Mouse (Mus musculus): ENCODE data around the gene Fryl.
"Not testable (repeated sequence)": the region's sequence is repeated elsewhere in the genome, so short reads cannot be mapped to it uniquely, and the experiment has no call there.

The Fryl gene

DNA sequence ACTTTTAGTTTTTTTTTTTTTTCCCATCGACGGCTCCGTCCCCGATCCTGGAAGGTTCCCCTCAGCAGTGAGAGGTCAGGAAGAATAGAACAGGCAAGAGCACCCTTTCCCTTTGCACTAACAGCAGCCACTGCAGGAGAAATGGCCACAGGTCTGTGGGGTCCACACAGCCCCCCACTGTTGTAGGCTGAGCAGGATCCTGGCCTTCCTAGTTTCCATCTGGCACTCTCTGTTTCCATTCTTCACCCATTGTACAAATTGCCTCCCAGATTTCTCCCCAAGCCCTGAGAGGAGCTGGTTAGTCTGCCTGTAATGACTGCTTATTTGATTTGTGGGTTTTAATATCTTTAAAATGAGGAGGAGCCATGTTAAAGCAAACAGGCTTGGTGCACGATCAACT lies 252.4 kb downstream of the Fryl start:
- DNase-seq, result no peak

DNA sequence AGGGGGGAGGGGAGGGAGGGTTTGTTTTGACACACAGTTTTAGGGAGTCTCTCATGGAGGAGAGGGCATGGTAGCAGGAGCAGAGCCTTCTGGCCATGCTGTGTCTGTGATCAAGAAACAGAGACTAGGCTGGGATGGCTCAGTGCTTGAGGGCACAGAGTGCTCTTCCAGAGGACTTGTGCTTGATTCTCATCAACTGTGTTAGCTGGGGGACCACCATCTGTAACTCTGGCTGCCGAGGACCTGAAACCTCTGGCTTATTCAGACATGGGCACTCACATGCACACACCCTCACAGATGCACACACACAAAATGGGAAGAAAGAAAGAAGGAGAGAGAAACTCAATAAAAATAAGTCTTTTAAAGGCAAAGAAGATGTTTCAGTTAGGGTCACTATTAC lies 257.9 kb downstream of the Fryl start:
- DNase-seq, result not testable (repeated sequence)

DNA sequence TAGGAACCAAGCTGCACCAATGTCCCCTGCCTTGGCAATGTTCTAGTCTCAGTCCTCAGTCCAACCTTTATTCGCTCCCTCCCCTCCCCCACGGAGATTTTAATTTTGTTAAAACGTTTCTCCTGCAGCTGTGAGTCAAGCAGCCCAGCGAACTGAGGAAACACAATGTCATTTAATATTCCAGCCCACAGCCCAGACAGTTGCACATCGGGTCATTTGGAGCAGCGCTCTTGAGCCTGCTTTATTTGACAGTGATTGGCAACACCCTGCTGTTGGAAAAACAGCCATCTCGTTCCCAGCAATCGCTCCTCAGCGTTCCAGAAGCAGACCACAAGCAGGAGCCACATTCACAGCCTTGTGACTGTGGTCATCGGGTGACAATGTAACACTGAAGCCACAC lies 261.0 kb downstream of the Fryl start:
- DNase-seq, result no peak

DNA sequence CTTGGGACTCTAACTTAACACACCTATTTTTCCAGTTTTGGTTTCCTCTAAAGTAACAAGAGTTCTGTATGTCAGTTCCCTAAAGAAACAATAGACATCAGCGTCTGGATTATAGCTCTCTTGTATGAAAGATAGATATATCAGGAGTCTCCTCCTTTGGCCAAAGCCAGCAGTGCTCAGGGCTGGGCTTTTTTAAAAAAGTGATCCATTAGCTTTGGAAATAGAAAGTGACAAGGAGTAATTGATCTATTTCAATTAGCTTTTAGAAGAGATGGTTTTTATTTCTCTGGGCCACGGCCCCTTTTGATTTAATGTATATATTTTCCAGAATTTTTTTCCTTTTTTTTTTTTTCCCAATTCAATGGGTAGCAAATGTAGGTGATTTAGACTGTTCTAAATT lies 261.5 kb downstream of the Fryl start:
- no peak for DNase-seq

DNA sequence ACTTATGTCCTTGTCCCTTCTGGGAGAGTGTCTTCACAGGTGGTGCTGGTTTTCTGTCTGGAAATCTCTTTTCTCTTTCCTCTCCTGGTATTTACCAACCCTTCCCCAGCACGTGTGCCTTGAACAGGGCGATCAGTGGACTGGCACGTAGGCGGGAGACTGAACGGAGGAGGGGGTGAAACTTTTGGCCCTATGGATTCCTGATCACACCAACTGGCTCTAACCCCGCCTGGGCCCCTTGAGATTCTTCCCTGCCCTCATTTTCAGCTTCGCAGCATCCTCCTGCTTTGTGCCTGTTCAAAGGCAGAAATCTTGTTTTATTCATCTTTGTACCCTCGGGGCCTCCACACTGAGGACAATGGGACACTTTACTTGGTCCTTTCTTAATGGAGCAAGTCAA lies 262.0 kb downstream of the Fryl start:
- DNase-seq, result no peak

DNA sequence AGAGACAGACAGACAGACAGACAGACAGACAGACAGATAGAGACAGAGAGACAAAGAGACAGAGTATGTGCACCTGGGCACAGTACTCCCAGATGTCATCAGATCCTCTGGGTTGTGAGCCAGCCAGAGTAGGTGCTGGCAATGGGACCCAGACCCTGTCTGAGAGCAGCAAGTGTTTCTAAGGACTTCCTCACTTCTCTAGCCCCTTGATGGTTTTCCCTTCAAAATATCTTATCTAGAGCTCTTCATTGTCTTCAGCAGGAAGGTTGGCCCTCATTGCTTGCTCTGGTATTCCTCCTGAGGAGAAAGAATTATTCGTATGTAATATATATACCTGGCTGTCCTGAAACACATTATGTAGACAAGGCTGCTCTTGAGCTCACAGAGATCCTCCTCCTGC lies 263.9 kb downstream of the Fryl start:
- DNase-seq, result no peak

DNA sequence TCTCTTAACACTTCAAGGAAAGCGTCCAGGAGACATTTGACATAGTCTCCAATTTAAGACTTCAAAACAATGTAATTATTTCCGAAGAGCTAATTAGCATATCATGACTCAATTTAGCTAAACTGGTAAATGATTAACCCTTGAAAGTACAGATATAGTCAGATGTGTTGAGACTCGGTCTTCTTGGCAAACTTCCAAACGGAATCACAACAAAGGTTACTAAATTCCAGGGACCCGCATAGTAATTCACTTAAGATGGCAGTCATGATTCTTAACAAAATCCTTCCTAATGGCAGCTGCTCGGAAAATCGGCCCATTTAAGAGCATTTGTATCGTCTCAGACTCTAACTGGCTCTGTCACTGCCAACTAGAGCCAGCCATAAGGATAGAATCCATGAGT lies 266.7 kb downstream of the Fryl start:
- no peak for DNase-seq

DNA sequence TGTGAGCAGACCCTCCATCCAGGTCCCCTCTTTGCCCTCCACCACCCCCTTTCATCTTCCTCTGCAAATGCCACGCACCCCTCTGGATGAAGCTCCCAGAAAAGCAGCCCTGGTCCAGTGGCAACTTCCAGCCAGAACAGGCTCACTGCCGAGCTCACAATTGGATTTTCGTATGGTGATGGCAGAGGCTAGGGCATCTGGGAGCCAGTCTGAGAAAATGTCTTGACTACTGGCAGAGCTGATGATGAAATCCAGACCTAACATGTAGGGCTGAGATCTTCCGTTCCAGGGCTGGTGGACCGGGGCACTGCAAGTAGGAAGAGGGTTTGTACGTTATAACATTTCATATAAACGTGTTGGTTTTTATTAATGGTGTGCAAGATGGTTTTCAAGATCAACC lies 268.6 kb downstream of the Fryl start:
- DNase-seq, result no peak

DNA sequence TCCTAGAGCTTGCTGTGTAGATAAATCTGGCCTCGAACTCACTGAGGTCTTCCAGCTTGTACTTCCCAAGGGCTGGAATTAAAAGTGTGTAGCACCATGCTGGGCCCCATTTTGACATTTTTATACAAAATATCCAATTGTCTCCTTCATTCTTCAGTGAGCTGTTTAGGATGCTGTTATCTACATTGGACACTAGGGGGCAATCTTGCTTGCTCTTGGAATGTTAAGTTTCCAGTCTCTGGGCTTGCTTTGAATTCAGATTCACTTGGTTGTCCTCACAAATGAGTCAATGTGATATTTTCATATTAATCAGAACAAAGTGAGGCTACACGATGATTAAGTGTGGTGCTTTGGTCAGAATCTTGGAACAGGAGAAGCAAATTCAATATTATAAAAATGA lies 272.3 kb downstream of the Fryl start:
- DNase-seq, result no peak

DNA sequence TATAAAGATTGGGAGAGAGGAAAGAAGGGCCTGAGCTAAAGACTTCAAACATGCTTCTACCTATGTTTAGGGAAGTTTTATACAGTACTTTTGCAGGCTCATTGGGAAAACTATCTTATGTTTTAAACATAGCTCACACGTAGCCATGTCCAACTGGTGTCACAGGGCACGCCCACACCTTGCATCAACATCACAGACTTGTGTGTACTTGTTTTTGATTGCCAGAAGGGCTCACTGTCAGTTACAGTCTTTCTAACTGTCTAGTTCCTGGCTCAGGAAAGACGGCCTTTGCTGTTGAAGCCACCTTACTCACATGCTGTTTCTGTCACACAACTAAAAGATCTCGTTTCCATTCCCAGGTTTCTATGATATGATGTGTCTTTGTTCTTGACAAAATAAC lies 279.9 kb downstream of the Fryl start:
- no peak for DNase-seq

DNA sequence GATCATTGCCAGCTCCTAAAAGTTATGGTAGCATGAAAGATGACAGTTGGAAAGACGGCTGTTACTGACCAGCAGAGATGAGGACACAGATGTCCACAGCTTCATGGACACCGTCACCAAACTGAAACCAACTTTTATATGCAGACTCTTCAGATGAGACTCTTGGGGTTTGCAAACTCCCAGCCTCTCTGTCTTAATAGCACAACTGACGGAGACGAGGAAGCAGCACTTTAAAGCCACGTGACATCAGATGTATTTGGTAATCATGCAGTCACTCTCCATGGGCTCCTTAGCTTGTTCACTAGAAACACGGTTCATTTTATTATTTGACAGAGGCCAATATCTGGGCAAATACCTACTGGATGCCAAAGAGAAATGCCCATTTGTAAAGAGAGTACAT lies 280.4 kb downstream of the Fryl start:
- DNase-seq, result no peak

DNA sequence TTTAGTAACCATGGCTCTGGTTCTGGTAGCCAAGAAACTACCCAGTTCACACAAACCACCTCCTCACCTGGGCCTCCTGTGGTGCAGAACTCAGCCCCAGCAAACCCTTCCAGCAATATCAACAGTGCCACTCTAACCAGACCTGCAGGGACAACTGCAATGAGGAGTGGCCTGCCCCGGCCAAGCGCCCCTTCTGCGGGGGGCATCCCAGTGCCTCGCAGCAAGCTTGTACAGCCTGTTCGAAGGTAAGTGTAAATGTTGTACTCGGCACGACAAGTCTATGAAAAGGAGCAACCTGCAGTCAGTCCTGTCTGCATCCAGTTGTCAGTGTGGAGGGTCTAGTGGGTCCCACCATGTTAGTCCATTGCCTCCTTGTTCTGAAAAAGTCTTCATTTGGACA lies 281.8 kb downstream of the Fryl start, which contains the start of gene Gm10135:
Gene Gm10135, minus strand, starts transcription at position 101 of the 400 bp plus-strand sequence.
- no peak for DNase-seq

DNA sequence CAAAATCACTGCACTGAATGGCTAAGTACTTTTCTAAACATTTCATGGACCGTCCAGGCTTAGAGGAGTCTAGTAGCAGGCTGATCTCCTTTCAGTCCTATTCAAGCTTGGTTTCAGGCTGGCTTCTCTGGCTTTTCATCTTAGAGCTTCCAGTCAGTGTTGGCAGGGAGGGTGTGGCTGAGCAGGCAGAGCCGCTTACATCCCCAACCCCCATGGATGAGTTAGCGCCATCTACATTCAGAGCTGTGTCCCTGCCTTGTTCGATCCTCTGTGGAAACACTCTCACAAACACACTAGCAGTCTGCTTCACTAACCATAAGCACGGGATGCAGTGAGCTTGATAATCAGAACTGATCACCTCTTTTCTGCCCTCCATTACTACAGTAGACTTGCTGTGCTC lies 283.5 kb downstream of the Fryl start:
- no peak for DNase-seq

DNA sequence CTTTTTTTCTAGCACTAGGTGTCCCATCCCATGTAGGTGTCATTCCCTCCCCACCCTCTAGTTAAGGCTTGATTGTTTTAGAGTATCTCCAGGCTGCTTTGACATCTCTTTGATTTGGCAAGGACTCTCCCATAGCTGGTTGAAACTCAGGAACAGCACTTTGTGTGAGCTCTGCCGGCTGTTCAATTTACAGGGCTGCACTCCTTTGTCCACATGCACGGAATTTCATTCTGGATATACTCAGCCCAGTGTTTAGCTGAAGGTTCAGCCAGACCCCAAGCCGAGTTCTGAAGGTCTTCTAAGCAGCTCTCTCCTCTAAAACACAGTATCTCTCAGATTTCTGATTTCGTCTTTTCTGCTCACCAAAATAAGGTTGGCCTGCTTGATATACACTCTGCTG lies 284.0 kb downstream of the Fryl start:
- no peak for DNase-seq
